Mouse (Mus musculus) heart, embryonic 12.5 days (tissue): ENCODE data around the gene Glyatl3. TPM values are rescaled to one million over a fixed set of nuclear protein-coding genes. Genes with fewer than 3 reads are reported as not detected.
A peak's percentile ranks its signal among the peaks of the same experiment; 100 is the strongest.

Experiments used
- ATAC-seq: fragments of 200-750 bp; cut with Nextera tagmentation; 2 replicates; pipeline ENCODE4 v1.8.0; 2017; ENCODE audit warnings: moderate TSS enrichment, moderate library complexity; ENCODE audit not compliant: insufficient number of reproducible peaks, low FRiP score
- H3K27ac ChIP-seq: fragments of 300-500 bp; sonication (generic); 2 replicates; pipeline ENCODE4 v1.5.1; 2016; ENCODE audit warnings: mild to moderate bottlenecking, moderate library complexity; ENCODE audit not compliant: poor library complexity, severe bottlenecking
- H3K27me3 ChIP-seq: fragments of 300-500 bp; sonication (generic); replicated peaks from 2 replicates; pipeline ENCODE4 v1.6.1; 2016; ENCODE audit warnings: mild to moderate bottlenecking, moderate library complexity
- H3K36me3 ChIP-seq: fragments of 300-500 bp; sonication (generic); 2 replicates; pipeline ENCODE4 v1.6.1; 2016; ENCODE audit warnings: mild to moderate bottlenecking, moderate library complexity
- H3K4me1 ChIP-seq: fragments of 300-500 bp; sonication (generic); replicated peaks from 2 replicates; pipeline ENCODE4 v1.6.1; 2016; ENCODE audit warnings: mild to moderate bottlenecking
- H3K4me2 ChIP-seq: fragments of 300-500 bp; sonication (generic); 2 replicates; pipeline ENCODE4 v1.6.1; 2016; ENCODE audit warnings: mild to moderate bottlenecking, moderate library complexity
- H3K4me3 ChIP-seq: fragments of 300-500 bp; sonication (generic); 2 replicates; pipeline ENCODE4 v1.5.1; 2016; ENCODE audit warnings: mild to moderate bottlenecking
- H3K9ac ChIP-seq: fragments of 300-500 bp; sonication (generic); 2 replicates; pipeline ENCODE4 v1.6.1; 2016; ENCODE audit warnings: mild to moderate bottlenecking, moderate library complexity
- H3K9me3 ChIP-seq: fragments of 300-500 bp; sonication (generic); replicated peaks from 2 replicates; pipeline ENCODE4 v1.6.1; 2016; ENCODE audit warnings: mild to moderate bottlenecking, moderate library complexity
- WGBS: fragments of 180-500 bp; shearing (Covaris S2); methylation state at CpG from one replicate; pipeline ENCODE4 v1.1.7; 2016; 5-methylcytosine and 5-hydroxymethylcytosine counted together
- polyA plus RNA-seq: library from polyadenylated mRNA; unstranded; fragments of >200 nt; fragmentation: Nextera tagmentation; extraction: Ambion mirVana; gene quantifications from 2 replicates; pipeline ENCODE4 v1.2.1, GENCODE M21; 2016

Glyatl3 gene
- not detected in 2 replicates for polyA plus RNA-seq

DNA sequence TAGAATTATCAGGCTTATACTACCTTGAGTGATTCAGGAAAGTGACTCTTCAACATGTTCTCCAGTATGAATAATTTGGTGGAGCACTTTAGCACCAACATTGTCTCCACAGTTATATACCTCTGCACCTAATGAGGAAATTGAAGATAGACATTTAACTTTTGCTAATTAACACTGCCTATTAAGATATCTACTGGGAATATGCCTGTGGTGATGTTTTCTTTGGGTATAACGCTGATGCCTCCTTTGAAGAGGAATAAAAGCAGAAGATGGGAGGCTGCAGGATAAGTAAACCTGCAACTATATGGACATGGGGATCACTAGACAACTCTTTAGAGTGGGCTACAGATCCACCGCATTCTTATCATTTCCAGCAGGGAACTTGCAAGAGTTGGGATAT, at the start of gene Glyatl3:
Glyatl3 (minus strand) TSS at position 101 of the 400 bp plus-strand sequence.
- Histone ChIP-seq H3K36me3 (no peaks in the 10 kb centered on the region), H3K9ac (no peak within 1 kb of the TSS), H3K4me1 (no peaks in the 10 kb centered on the region), H3K27me3 (no peaks in the 10 kb centered on the region), H3K4me3 (no peak within 1 kb of the TSS), H3K27ac (no peak within 1 kb of the TSS), H3K9me3 (no peaks in the 10 kb centered on the region), H3K4me2 (no peak within 1 kb of the TSS)
- no peak for ATAC-seq
- WGBS: 88% methylated on average over 2 of the region's 2 CpGs

DNA sequence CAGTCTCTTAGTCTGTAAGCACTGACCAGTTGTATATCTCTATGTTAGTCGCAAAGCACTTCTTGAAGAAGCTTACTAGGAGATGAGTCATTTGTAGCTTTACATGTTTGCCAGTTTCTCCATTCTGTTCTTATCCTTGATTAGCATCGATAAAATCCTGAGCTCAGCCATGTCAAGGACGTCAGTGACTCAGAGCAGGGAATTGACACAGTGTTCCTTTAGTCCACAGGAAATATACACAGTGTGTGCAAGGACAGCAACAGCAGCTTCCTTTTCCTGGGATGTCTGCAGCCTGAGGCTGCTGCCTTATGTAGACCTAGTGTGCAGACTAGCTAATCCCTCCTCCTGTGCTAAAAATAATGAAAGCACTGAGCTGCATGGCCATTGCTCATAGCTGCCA, 34.4 kb upstream of the Glyatl3 start:
- WGBS: 73% methylated on average over 3 of the region's 3 CpGs

DNA sequence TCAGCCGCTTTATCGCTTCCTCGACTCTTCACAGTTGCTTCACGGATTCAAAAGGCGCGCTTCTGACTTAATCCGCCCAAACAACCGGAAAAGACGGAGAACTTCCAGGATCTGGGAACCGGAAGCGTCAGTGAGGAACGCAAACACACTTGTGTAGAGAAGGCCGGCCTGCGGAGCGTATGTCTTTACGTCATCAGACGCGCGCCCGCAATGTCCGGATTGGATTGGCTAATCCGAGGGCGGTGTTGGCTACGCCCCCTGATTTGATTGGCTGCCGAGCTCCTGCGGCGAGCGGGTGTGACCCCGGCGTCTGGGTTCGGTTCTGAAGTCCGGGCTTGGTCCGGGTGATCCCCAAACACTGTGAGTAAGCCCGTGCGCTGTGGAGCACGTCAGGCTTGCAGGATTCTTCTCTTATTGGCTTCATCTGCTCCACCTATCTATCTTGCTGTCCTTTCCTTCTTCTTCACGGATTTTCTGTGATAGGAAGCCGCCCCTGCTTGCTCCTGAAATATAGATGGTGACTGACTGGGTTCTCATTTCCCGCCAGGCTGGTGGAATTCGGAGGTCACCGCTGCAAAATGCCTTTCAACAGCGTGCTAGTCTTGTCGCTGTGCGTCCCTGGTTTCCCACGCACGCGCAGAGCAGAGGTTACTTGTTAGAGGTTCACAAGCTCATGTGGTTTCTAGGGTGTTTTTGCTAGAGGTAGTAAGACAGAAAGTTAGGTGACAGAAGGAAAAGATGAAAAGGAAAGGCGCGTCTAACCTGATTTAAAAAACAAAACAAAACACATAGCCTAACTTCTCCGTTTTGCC, 20.5 kb upstream of the Glyatl3 start, which contains the start of the genes Mut and Cenpq:
Mut (plus strand) TSS at position 266 of the 812 bp plus-strand sequence.
Cenpq (minus strand) TSS at position 628 of the 812 bp plus-strand sequence.
- H3K4me3 ChIP-seq: peak within 1 kb of the TSS; percentile 87
- under 1% methylated on average over 50 of the region's 50 CpGs for WGBS
- H3K4me1 ChIP-seq: peaks cover 3% of the 10 kb centered on the region
- H3K9ac ChIP-seq: peak within 1 kb of the TSS; percentile 80
- peak; percentile 100 for ATAC-seq
- H3K27ac ChIP-seq: peak within 1 kb of the TSS; percentile 95
- H3K4me2 ChIP-seq: peak within 1 kb of the TSS; percentile 83
- no peaks in the 10 kb centered on the region for H3K9me3 ChIP-seq
- peaks cover 12% of the 10 kb centered on the region for H3K36me3 ChIP-seq
- H3K27me3 ChIP-seq: no peaks in the 10 kb centered on the region

More for the DNA sequence above, 34.4 kb upstream of the Glyatl3 start:
- H3K4me1 ChIP-seq: no peaks in the 10 kb centered on the region
- H3K9me3 ChIP-seq: no peaks in the 10 kb centered on the region
- H3K27me3 ChIP-seq: no peaks in the 10 kb centered on the region
- no peak overlapping the region for H3K4me2 ChIP-seq
- H3K4me3 ChIP-seq: no peak overlapping the region
- no peak overlapping the region for H3K27ac ChIP-seq
- ATAC-seq: no peak
- no peak overlapping the region for H3K9ac ChIP-seq
- H3K36me3 ChIP-seq: peaks cover 41% of the 10 kb centered on the region

DNA sequence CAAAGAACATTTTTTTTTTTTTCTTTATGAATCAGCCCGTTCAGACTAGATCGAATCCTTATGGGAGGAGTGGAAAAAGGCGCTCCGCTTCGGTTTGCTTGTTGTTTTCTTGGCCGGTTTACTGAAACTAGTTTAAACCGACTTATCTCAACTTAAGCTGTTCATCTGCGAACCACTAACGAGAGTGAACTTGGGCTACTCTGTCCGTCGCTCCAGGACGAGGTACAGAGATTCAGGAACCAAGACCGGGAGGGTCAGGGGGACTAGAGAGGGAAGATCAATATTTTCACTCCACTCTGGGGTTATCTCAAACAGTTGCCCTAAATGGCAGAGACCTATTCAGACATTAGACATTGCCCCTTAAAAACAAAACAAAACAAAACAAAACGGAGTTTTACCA, 19.8 kb upstream of the Glyatl3 start:
- H3K27me3 ChIP-seq: no peaks in the 10 kb centered on the region
- peak; percentile 33; the same call in 1 of the 2 replicates for ATAC-seq
- WGBS: under 1% methylated on average over 14 of the region's 14 CpGs

DNA sequence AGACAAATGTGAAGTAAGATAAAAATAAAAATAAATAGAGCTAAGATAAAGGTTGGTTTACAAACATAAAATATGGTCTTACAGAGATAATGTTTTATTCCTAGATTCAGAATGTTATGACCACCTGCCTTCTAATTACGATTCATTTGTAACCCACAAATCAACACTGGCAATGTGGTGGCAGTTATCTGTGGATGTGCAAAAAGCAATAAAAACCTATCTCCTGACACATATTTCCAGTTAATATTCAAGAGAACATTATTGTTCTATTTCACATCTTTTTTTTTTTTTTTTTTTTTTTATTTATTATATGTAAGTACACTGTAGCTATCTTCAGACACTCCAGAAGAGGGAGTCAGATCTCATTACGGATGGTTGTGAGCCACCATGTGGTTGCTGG, 1.3 kb upstream of the Glyatl3 start:
- Histone ChIP-seq H3K4me3 (no peak overlapping the region), H3K36me3 (no peaks in the 10 kb centered on the region), H3K27ac (no peak overlapping the region), H3K4me2 (no peak overlapping the region), H3K9me3 (no peaks in the 10 kb centered on the region), H3K27me3 (no peaks in the 10 kb centered on the region), H3K9ac (no peak overlapping the region), H3K4me1 (no peaks in the 10 kb centered on the region)
- WGBS: 82% methylated on average over 2 of the region's 2 CpGs
- ATAC-seq: no peak

More for the DNA sequence above, 19.8 kb upstream of the Glyatl3 start:
- peak overlapping the region; percentile 87 for H3K4me3 ChIP-seq
- peak overlapping the region; percentile 75 for H3K9ac ChIP-seq
- H3K9me3 ChIP-seq: no peaks in the 10 kb centered on the region
- H3K36me3 ChIP-seq: peaks cover 14% of the 10 kb centered on the region
- H3K27ac ChIP-seq: no peak overlapping the region
- H3K4me1 ChIP-seq: peaks cover 3% of the 10 kb centered on the region
- peak overlapping the region; percentile 83 for H3K4me2 ChIP-seq

GRCm38 (mm10) chr17:40904721-40905154, 9.4 kb downstream of the Glyatl3 start:
- no peaks in the 10 kb centered on the region for H3K27me3 ChIP-seq
- H3K4me3 ChIP-seq: peak overlapping the region; percentile 35
- no peak overlapping the region for H3K27ac ChIP-seq
- peaks cover 11% of the 10 kb centered on the region for H3K4me1 ChIP-seq
- H3K36me3 ChIP-seq: no peaks in the 10 kb centered on the region
- no peak for ATAC-seq
- peak overlapping the region; percentile 78 for H3K4me2 ChIP-seq
- 5% methylated on average over 14 of the region's 14 CpGs for WGBS
- no peaks in the 10 kb centered on the region for H3K9me3 ChIP-seq
- peak overlapping the region; percentile 25; the same call in 1 of the 2 replicates for H3K9ac ChIP-seq

- Histone ChIP-seq H3K9ac (no peak overlapping the region), H3K9me3 (no peaks in the 10 kb centered on the region), H3K36me3 (no peaks in the 10 kb centered on the region), H3K27me3 (no peaks in the 10 kb centered on the region), H3K4me3 (no peak overlapping the region), H3K4me1 (peaks cover 11% of the 10 kb centered on the region), H3K4me2 (peak overlapping the region; percentile 78), H3K27ac (no peak overlapping the region)
- 9% methylated on average over 11 of the region's 11 CpGs for WGBS
- no peak for ATAC-seq
Observed at GRCm38 (mm10) chr17:40904056-40904597, 10.0 kb downstream of the Glyatl3 start.

DNA sequence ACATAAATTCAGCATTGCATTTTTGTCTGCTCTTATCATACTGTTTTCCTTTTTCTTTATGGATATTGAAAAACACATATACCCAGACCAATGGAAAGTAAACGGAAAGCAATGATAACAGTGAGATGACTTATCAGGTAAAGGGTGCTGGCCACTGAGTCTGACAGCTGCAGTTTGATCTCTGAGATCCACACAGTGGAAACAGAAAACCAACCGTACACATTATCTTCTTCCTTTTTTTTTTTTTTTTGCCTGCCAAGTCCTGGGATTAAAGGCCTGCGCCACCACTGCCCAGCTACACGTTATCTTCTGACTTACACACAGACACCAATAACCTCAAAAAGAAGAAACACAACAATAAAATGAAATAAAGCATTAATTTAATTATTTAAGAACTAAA, 10.8 kb downstream of the Glyatl3 start:
- Histone ChIP-seq H3K9me3 (no peaks in the 10 kb centered on the region), H3K36me3 (no peaks in the 10 kb centered on the region), H3K27me3 (no peaks in the 10 kb centered on the region), H3K4me2 (no peak overlapping the region), H3K4me1 (peaks cover 11% of the 10 kb centered on the region), H3K27ac (no peak overlapping the region), H3K4me3 (no peak overlapping the region), H3K9ac (no peak overlapping the region)
- 36% methylated on average over 4 of the region's 4 CpGs for WGBS
- ATAC-seq: no peak

DNA sequence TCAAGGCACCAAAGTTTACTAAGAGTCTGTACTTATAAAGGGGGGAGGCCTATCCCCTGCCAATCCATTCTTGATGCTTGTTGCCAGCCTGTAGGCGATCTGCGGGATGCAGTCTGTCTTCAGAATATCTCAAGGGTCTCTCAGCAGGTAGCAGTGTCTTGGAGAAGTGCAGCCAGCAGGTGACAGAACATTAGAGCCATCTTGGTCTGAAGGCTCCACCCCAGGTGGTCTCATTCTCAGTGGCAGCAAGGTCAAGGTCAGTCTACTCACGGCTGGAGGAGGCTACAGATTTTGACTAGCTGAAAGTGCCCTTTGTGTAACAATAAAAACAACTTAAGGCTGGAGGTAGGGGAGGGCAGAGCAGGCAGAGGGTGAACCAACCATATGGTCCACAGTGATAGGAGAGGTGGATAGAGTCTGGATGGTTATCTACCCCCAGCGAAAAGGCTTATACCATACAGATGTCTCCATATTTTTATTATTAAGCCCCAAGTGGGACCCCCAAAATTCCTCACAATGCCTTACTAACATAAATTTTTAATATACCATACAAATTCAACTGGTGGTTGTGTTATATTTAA, 14.3 kb downstream of the Glyatl3 start:
- H3K9ac ChIP-seq: no peak overlapping the region
- no peak for ATAC-seq
- no peak overlapping the region for H3K4me2 ChIP-seq
- H3K36me3 ChIP-seq: no peaks in the 10 kb centered on the region
- 47% methylated on average over 4 of the region's 4 CpGs for WGBS
- H3K9me3 ChIP-seq: no peaks in the 10 kb centered on the region
- H3K4me1 ChIP-seq: peaks cover 10% of the 10 kb centered on the region
- no peak overlapping the region for H3K4me3 ChIP-seq
- H3K27ac ChIP-seq: no peak overlapping the region
- no peaks in the 10 kb centered on the region for H3K27me3 ChIP-seq

DNA sequence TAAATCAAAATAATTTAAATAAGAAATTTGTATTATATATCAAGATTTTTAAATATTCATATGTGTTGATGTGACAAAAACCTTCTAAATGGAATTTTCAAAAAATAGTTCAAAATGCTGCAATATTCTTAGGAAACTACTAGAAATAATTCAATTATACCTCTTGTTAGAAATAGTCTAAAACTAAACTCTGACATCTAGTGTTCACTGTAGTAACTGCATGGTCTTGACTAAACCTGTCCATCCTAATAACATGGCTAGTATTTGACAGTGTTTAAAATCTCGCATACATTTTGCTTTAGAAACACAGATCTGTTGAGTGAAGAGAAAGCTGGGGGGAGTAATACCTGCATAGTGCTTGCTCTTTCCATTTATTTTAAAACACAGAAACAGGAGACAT, 17.3 kb downstream of the Glyatl3 start:
- H3K9ac ChIP-seq: no peak overlapping the region
- H3K36me3 ChIP-seq: no peaks in the 10 kb centered on the region
- no peak overlapping the region for H3K4me2 ChIP-seq
- no peaks in the 10 kb centered on the region for H3K27me3 ChIP-seq
- no peak for ATAC-seq
- no peak overlapping the region for H3K4me3 ChIP-seq
- H3K27ac ChIP-seq: no peak overlapping the region
- H3K9me3 ChIP-seq: no peaks in the 10 kb centered on the region
- 61% methylated on average over 1 of the region's 1 CpGs for WGBS
- no peaks in the 10 kb centered on the region for H3K4me1 ChIP-seq

DNA sequence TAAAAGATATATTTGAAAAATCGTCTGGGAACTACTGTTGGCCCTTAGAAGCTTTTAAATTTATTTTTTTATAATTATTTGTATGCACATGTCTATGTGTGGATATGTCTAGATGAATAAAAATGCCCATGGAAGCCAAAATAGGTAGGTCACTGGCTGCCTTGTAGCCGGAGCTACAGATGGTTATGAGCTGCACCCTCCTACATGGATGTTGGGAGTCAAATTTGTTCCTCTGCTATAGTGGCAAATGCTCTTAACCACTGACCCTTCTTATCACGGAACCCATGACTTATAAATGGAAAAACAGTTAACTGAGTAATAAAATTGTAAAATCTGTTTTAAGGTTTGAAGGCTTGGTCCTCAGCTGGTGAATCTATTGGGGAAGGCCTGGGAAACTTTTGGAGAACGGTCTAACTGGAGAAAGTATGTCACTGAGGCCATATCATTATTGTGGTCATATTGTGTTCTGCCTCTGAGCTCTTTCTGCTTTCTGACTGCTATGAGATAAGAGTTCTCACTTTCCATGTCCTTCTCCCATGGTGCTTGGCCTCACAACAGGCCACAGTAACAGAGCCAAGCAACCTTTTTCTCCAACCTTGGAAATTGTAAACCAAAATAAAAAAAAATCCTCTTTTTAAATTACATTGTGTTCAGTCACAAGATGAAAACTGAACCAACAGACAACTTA, 26.2 kb downstream of the Glyatl3 start:
- no peak for ATAC-seq
- H3K27ac ChIP-seq: no peak overlapping the region
- H3K36me3 ChIP-seq: no peaks in the 10 kb centered on the region
- H3K4me3 ChIP-seq: no peak overlapping the region
- H3K9ac ChIP-seq: no peak overlapping the region
- H3K9me3 ChIP-seq: no peaks in the 10 kb centered on the region
- H3K27me3 ChIP-seq: no peaks in the 10 kb centered on the region
- 72% methylated on average over 4 of the region's 4 CpGs for WGBS
- H3K4me1 ChIP-seq: no peaks in the 10 kb centered on the region
- no peak overlapping the region for H3K4me2 ChIP-seq
